Mouse (Mus musculus): ENCODE data around the gene Cpa2. TPM values are rescaled to one million over a fixed set of nuclear protein-coding genes. Genes with fewer than 3 reads are reported as not detected.

Cpa2 gene
- polyA plus RNA-seq, 1 experiment from 2014 or later, result 2.7 TPM

DNA sequence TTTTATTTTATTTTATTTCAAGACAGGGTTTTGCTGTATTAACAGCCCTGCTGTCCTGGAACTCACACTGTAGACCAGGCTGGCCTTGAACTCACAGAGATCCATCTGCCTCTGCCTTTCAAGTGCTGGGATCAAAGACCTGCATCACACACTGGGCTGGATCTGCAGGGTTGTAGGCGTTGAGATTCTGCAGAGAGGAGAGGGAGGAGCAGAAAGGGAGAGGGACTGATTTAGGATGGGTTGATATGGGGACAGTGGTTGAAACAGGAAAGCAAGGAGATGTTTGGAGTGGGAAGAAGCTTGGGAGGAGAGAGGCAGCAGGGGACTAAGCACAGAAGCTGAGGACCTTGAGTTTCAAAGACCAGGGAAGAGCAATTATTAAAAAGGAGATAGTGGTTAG, 18.3 kb downstream of the Cpa2 start:
- no peak overlapping the region for H3K9ac ChIP-seq (replicated peaks; ENCODE audit: low read depth)
- H3K4me1 ChIP-seq (ENCODE audit: insufficient read depth, low read depth, low read length), result no peaks in the 10 kb centered on the region
- H3K27ac ChIP-seq (ENCODE audit: low read length), result no peak overlapping the region
- 45% methylated on average over 1 of the region's 1 CpGs for WGBS
- H3K27me3 ChIP-seq (replicated peaks; ENCODE audit: insufficient read depth, low read length), result no peaks in the 10 kb centered on the region
- no peaks in the 10 kb centered on the region for H3K9me3 ChIP-seq (ENCODE audit: low read length)
- no peak overlapping the region for H3K4me2 ChIP-seq (replicated peaks; ENCODE audit: low read depth, low read length)
- H3K4me3 ChIP-seq (ENCODE audit: low read depth, low read length), result no peak overlapping the region
- ATAC-seq (no peak), DNase-seq (ENCODE audit: low spot score) (no peak)
- no peaks in the 10 kb centered on the region for H3K36me3 ChIP-seq (ENCODE audit: insufficient read depth, low read length)
- TF ChIP-seq EP300 (IDR thresholded peaks at IDR 0.05) (no peak), CTCF (IDR thresholded peaks at IDR 0.05) (no peak)

DNA sequence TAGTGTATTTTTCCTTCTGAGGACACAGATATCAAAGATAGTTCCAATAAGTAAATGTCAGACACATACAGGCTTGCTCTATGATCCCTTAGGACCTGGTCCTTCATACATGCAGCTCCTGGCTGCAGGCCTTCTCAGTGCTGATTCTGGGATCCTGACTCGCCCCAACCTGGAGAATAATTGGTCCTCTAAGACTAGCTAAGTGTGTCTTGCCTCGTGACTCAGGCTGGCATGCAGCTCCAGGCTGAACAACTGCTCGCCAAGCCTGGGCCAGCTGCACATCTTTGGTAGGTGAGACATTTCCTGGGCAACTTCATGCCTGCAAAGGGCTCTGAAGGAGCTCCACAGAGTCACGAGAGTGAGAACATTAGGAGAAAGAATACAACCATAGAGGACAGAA, 20.8 kb downstream of the Cpa2 start:
- Histone ChIP-seq H3K9ac (replicated peaks; ENCODE audit: low read depth) (no peak overlapping the region), H3K36me3 (ENCODE audit: insufficient read depth, low read length) (no peaks in the 10 kb centered on the region), H3K4me3 (ENCODE audit: low read depth, low read length) (no peak overlapping the region), H3K27me3 (replicated peaks; ENCODE audit: insufficient read depth, low read length) (no peaks in the 10 kb centered on the region), H3K27ac (ENCODE audit: low read length) (no peak overlapping the region), H3K4me1 (ENCODE audit: insufficient read depth, low read depth, low read length) (no peaks in the 10 kb centered on the region), H3K9me3 (ENCODE audit: low read length) (no peaks in the 10 kb centered on the region), H3K4me2 (replicated peaks; ENCODE audit: low read depth, low read length) (no peak overlapping the region)
- WGBS, result 65% methylated on average over 4 of the region's 4 CpGs
- DNase-seq (ENCODE audit: low spot score), result no peak
- TF ChIP-seq CTCF (IDR thresholded peaks at IDR 0.05) (no peak), EP300 (IDR thresholded peaks at IDR 0.05) (no peak)
- no peak for ATAC-seq

DNA sequence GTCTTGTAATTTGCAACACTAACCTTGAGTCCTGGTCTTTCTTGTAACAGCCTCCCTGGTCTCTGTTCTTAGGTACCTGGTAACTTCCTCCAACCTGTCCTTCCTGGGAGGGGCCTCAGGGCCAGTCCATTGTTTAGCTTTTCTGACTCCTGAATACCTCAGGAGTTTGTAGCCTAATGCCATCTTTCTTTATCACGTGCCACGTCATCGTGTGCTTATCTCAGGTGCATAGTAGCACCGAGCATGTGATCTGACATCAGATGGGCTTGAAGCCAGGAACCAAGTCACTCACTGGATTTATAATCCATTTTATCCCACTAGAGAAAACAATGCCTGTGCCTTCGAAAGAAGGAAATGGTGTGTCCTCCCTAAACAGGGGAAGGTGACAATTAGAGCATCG, 22.2 kb downstream of the Cpa2 start:
- no peak overlapping the region for H3K4me2 ChIP-seq (replicated peaks; ENCODE audit: low read depth, low read length)
- H3K9ac ChIP-seq (replicated peaks; ENCODE audit: low read depth), result no peak overlapping the region
- no peaks in the 10 kb centered on the region for H3K4me1 ChIP-seq (ENCODE audit: insufficient read depth, low read depth, low read length)
- H3K27ac ChIP-seq (ENCODE audit: low read length), result no peak overlapping the region
- no peak for ATAC-seq
- H3K27me3 ChIP-seq (replicated peaks; ENCODE audit: insufficient read depth, low read length), result no peaks in the 10 kb centered on the region
- no peaks in the 10 kb centered on the region for H3K9me3 ChIP-seq (ENCODE audit: low read length)
- H3K4me3 ChIP-seq (ENCODE audit: low read depth, low read length), result no peak overlapping the region
- no peaks in the 10 kb centered on the region for H3K36me3 ChIP-seq (ENCODE audit: insufficient read depth, low read length)
- TF ChIP-seq EP300 (IDR thresholded peaks at IDR 0.05) (no peak), CTCF (IDR thresholded peaks at IDR 0.05) (no peak)
- DNase-seq (ENCODE audit: low spot score), result no peak
- 40% methylated on average over 6 of the region's 6 CpGs for WGBS

DNA sequence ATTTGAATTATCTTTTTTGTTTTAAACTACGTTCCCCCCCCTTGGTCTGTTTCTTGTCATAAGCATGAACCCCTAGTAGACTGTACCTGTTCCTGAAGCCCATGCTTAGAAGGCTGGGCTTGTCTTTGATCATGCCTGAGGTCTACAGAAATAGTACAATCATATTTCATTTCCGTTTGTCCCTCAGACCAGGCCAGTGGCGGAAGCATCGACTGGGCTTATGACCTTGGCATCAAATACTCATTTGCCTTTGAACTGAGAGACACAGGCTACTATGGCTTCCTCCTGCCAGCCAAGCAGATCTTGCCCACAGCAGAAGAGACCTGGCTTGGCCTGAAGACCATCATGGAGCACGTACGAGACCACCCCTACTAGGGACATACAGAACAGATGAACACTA, 22.7 kb downstream of the Cpa2 start:
- no peak overlapping the region for H3K4me3 ChIP-seq (ENCODE audit: low read depth, low read length)
- no peaks in the 10 kb centered on the region for H3K27me3 ChIP-seq (replicated peaks; ENCODE audit: insufficient read depth, low read length)
- TF ChIP-seq CTCF (IDR thresholded peaks at IDR 0.05) (no peak), EP300 (IDR thresholded peaks at IDR 0.05) (no peak)
- no peak overlapping the region for H3K27ac ChIP-seq (ENCODE audit: low read length)
- H3K9ac ChIP-seq (replicated peaks; ENCODE audit: low read depth), result no peak overlapping the region
- 84% methylated on average over 6 of the region's 6 CpGs for WGBS
- DNase-seq (ENCODE audit: low spot score) (no peak), ATAC-seq (no peak)
- H3K36me3 ChIP-seq (ENCODE audit: insufficient read depth, low read length), result no peaks in the 10 kb centered on the region
- no peaks in the 10 kb centered on the region for H3K9me3 ChIP-seq (ENCODE audit: low read length)
- H3K4me2 ChIP-seq (replicated peaks; ENCODE audit: low read depth, low read length), result no peak overlapping the region
- no peaks in the 10 kb centered on the region for H3K4me1 ChIP-seq (ENCODE audit: insufficient read depth, low read depth, low read length)

DNA sequence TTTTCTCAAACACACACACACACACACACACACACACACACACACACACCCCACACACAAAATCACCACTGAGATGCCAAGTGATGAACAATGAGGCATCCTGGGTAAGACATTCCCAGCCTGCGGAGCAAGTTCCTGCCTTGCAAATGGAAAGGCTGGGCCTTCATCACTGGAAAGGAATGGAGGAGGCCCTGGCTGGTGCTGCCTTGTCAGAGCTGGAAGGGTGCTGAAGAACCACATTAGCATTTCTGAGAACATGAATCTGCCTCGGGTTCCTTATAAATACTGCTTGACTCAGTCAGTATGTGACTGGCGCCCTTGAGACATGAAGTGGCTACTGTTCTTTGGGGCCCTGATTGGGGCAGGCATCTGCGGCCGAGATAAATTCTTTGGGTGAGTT, 26.7 kb downstream of the Cpa2 start, which contains the start of gene Cpa4:
Cpa4 (plus strand) TSS at position 301 of the 400 bp plus-strand sequence.
- 49% methylated on average over 5 of the region's 5 CpGs for WGBS
- Histone ChIP-seq H3K9ac (replicated peaks; ENCODE audit: low read depth) (no peak within 1 kb of the TSS), H3K9me3 (ENCODE audit: low read length) (no peaks in the 10 kb centered on the region), H3K27ac (ENCODE audit: low read length) (no peak within 1 kb of the TSS), H3K36me3 (ENCODE audit: insufficient read depth, low read length) (no peaks in the 10 kb centered on the region), H3K4me1 (ENCODE audit: insufficient read depth, low read depth, low read length) (peaks cover 3% of the 10 kb centered on the region; the same call in 1 of the 2 replicates), H3K4me3 (ENCODE audit: low read depth, low read length) (no peak within 1 kb of the TSS), H3K4me2 (replicated peaks; ENCODE audit: low read depth, low read length) (no peak within 1 kb of the TSS), H3K27me3 (replicated peaks; ENCODE audit: insufficient read depth, low read length) (no peaks in the 10 kb centered on the region)
- DNase-seq (ENCODE audit: low spot score) (no peak), ATAC-seq (no peak)
- no peak for TF ChIP-seq EP300 (IDR thresholded peaks at IDR 0.05)
- TF ChIP-seq CTCF (IDR thresholded peaks at IDR 0.05), result no peak

DNA sequence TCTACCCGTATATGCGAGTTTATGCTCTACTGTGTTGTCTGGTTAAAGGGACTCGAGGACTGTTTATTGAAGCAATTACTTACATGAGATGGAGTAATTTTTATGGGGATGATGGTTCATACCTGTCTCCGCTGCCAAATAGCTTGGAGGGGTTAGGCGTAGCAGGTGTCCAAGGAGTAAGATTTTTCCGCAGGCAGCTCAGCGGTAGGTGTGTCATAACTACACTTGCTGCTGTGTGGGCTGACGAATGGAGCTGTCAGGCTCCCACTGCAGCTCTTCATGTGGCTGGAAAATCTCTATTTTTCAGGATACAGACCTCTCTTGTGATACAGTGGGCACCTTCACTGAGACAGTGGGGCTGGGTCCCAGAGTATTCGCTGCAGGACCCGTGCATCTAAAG, 27.9 kb downstream of the Cpa2 start:
- no peak for ATAC-seq
- WGBS, result 92% methylated on average over 10 of the region's 10 CpGs
- Histone ChIP-seq H3K4me1 (ENCODE audit: insufficient read depth, low read depth, low read length) (peaks cover 3% of the 10 kb centered on the region; the same call in 1 of the 2 replicates), H3K4me3 (ENCODE audit: low read depth, low read length) (no peak overlapping the region), H3K36me3 (ENCODE audit: insufficient read depth, low read length) (no peaks in the 10 kb centered on the region), H3K27me3 (replicated peaks; ENCODE audit: insufficient read depth, low read length) (no peaks in the 10 kb centered on the region), H3K27ac (ENCODE audit: low read length) (no peak overlapping the region), H3K9ac (replicated peaks; ENCODE audit: low read depth) (no peak overlapping the region), H3K9me3 (ENCODE audit: low read length) (no peaks in the 10 kb centered on the region), H3K4me2 (replicated peaks; ENCODE audit: low read depth, low read length) (no peak overlapping the region)
- no peak for DNase-seq (ENCODE audit: low spot score)
- TF ChIP-seq EP300 (IDR thresholded peaks at IDR 0.05), result no peak
- TF ChIP-seq CTCF (IDR thresholded peaks at IDR 0.05), result no peak

DNA sequence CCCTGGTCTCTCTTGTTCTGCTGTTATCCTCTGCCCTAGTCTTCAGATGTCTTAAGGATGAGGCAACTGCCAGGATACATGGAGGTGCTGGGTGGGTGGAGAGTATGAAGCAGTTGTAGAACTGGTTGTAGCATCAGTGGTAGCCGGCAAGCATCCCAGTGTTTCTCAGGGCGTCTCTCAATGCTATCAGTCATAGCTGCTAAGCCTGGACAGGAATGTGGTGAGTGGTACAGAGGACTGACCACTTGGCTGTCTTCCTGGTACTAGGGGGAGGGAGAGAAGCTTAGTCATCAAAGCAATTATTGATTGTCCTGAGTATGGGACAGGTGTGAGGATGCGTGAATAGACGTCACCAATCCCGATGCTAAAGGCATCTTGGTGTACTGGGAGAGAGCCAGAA, 28.6 kb downstream of the Cpa2 start:
- no peak overlapping the region for H3K27ac ChIP-seq (ENCODE audit: low read length)
- 74% methylated on average over 5 of the region's 5 CpGs for WGBS
- no peaks in the 10 kb centered on the region for H3K27me3 ChIP-seq (replicated peaks; ENCODE audit: insufficient read depth, low read length)
- H3K4me1 ChIP-seq (ENCODE audit: insufficient read depth, low read depth, low read length), result peaks cover 3% of the 10 kb centered on the region; the same call in 1 of the 2 replicates
- DNase-seq (ENCODE audit: low spot score) (no peak), ATAC-seq (no peak)
- TF ChIP-seq CTCF (IDR thresholded peaks at IDR 0.05) (no peak), EP300 (IDR thresholded peaks at IDR 0.05) (no peak)
- no peaks in the 10 kb centered on the region for H3K36me3 ChIP-seq (ENCODE audit: insufficient read depth, low read length)
- H3K9me3 ChIP-seq (ENCODE audit: low read length), result no peaks in the 10 kb centered on the region
- no peak overlapping the region for H3K4me3 ChIP-seq (ENCODE audit: low read depth, low read length)
- no peak overlapping the region for H3K9ac ChIP-seq (replicated peaks; ENCODE audit: low read depth)
- no peak overlapping the region for H3K4me2 ChIP-seq (replicated peaks; ENCODE audit: low read depth, low read length)

All from lung, postnatal 0 days (tissue).